ENCODE assay signal across 17 mouse cellular contexts in genomic region chr19:59114152-59114551, GRCm38 (mm10). TPM values are rescaled to one million over a fixed set of nuclear protein-coding genes. Genes with fewer than 3 reads are reported as not detected.
DNase-seq lines count a peak whose midpoint lies in the region; ATAC-seq lines count a peak whose summit lies in the region.
"Had no signal": no experiment of that assay in that cellular context is flagged by ENCODE, and none has a peak within 500 bp of the region (broad histone marks: within the 10 kb centered on the region; RNA-seq: fewer than 3 reads in every experiment).

No protein-coding gene starts in this region.

- no peak overlapping the region for H3K9ac ChIP-seq in embryonic facial prominence, embryonic 12.5 days
- H3K9ac ChIP-seq in embryonic facial prominence, embryonic 15.5 days = no peak overlapping the region
- no peak overlapping the region for H3K9ac ChIP-seq in stomach, embryonic 15.5 days
- H3K9ac ChIP-seq: forebrain, embryonic 15.5 days; hindbrain, embryonic 12.5 days had no signal

- DNase-seq in embryonic facial prominence, embryonic 10.5 days (ENCODE audit: low spot score) = no peak
- DNase-seq in lung, postnatal 36 days = peak; percentile 0
- no peak for DNase-seq in lung, adult 18-20 months
- no peak for DNase-seq in cerebellum, adult 11 months
- DNase-seq in left cerebral cortex, adult 9 months (ENCODE audit: low spot score in 2 of 2) = no peak
- DNase-seq: embryo, embryonic 11 days; kidney, postnatal 25 days; left cerebral cortex, postnatal 4 days had no signal

- no peak overlapping the region for H3K4me3 ChIP-seq in embryonic facial prominence, embryonic 12.5 days
- no peak overlapping the region for H3K4me3 ChIP-seq in embryonic facial prominence, embryonic 10.5 days
- H3K4me3 ChIP-seq in embryonic facial prominence, embryonic 15.5 days (replicated peaks) = peak overlapping the region; percentile 15
- peak overlapping the region; percentile 23; the same call in 1 of the 2 replicates for H3K4me3 ChIP-seq in stomach, embryonic 15.5 days (replicated peaks)
- H3K4me3 ChIP-seq: forebrain, embryonic 15.5 days; hindbrain, embryonic 12.5 days had no signal

- WGBS in embryonic facial prominence, embryonic 12.5 days = 60% methylated on average over 4 of the region's 4 CpGs
- WGBS in embryonic facial prominence, embryonic 10.5 days = 80% methylated on average over 4 of the region's 4 CpGs
- WGBS in embryonic facial prominence, embryonic 15.5 days = 51% methylated on average over 4 of the region's 4 CpGs
- 37% methylated on average over 4 of the region's 4 CpGs for WGBS in stomach, embryonic 15.5 days

- H3K4me2 ChIP-seq in embryonic facial prominence, embryonic 12.5 days (replicated peaks) = peak overlapping the region; percentile 5; the same call in 1 of the 2 replicates
- peak overlapping the region; percentile 27; the same call in 1 of the 2 replicates for H3K4me2 ChIP-seq in embryonic facial prominence, embryonic 15.5 days (replicated peaks)
- H3K4me2 ChIP-seq in stomach, embryonic 15.5 days = peak overlapping the region; percentile 37; the same call in 1 of the 2 replicates
- H3K4me2 ChIP-seq: forebrain, embryonic 15.5 days; hindbrain, embryonic 12.5 days had no signal

- H3K27ac ChIP-seq in embryonic facial prominence, embryonic 12.5 days = no peak overlapping the region
- H3K27ac ChIP-seq in embryonic facial prominence, embryonic 10.5 days (replicated peaks) = no peak overlapping the region
- no peak overlapping the region for H3K27ac ChIP-seq in embryonic facial prominence, embryonic 15.5 days (replicated peaks)
- H3K27ac ChIP-seq in stomach, embryonic 15.5 days = no peak overlapping the region
- H3K27ac ChIP-seq: forebrain, embryonic 15.5 days; hindbrain, embryonic 12.5 days had no signal

- H3K9me3 ChIP-seq in embryonic facial prominence, embryonic 12.5 days = no peaks in the 10 kb centered on the region
- H3K9me3 ChIP-seq in embryonic facial prominence, embryonic 10.5 days = no peaks in the 10 kb centered on the region
- no peaks in the 10 kb centered on the region for H3K9me3 ChIP-seq in embryonic facial prominence, embryonic 15.5 days (replicated peaks)
- no peaks in the 10 kb centered on the region for H3K9me3 ChIP-seq in stomach, embryonic 15.5 days
- H3K9me3 ChIP-seq: forebrain, embryonic 15.5 days; hindbrain, embryonic 12.5 days had no signal

- H3K4me1 ChIP-seq in embryonic facial prominence, embryonic 12.5 days = no peaks in the 10 kb centered on the region
- no peaks in the 10 kb centered on the region for H3K4me1 ChIP-seq in embryonic facial prominence, embryonic 10.5 days
- H3K4me1 ChIP-seq in embryonic facial prominence, embryonic 15.5 days = no peaks in the 10 kb centered on the region
- no peaks in the 10 kb centered on the region for H3K4me1 ChIP-seq in stomach, embryonic 15.5 days
- H3K4me1 ChIP-seq: forebrain, embryonic 15.5 days; hindbrain, embryonic 12.5 days had no signal

- H3K27me3 ChIP-seq in embryonic facial prominence, embryonic 12.5 days = no peaks in the 10 kb centered on the region
- H3K27me3 ChIP-seq in embryonic facial prominence, embryonic 10.5 days (replicated peaks; ENCODE audit: low read depth, poor library complexity, severe bottlenecking) = 0 out of 2 replicates have a peak, but pooled peaks cover 16% of the 10 kb centered on the region
- 0 out of 2 replicates have a peak, but pooled peaks cover 2% of the 10 kb centered on the region for H3K27me3 ChIP-seq in embryonic facial prominence, embryonic 15.5 days
- H3K27me3 ChIP-seq in stomach, embryonic 15.5 days (replicated peaks) = no peaks in the 10 kb centered on the region
- H3K27me3 ChIP-seq: forebrain, embryonic 15.5 days had no signal

- no peaks in the 10 kb centered on the region for H3K36me3 ChIP-seq in embryonic facial prominence, embryonic 12.5 days
- H3K36me3 ChIP-seq in embryonic facial prominence, embryonic 10.5 days (replicated peaks) = no peaks in the 10 kb centered on the region
- H3K36me3 ChIP-seq in embryonic facial prominence, embryonic 15.5 days = no peaks in the 10 kb centered on the region
- H3K36me3 ChIP-seq in stomach, embryonic 15.5 days = no peaks in the 10 kb centered on the region
- H3K36me3 ChIP-seq: forebrain, embryonic 15.5 days; hindbrain, embryonic 12.5 days had no signal

- no peak for ATAC-seq in embryonic facial prominence, embryonic 12.5 days (ENCODE audit: insufficient number of reproducible peaks, insufficient read depth, low FRiP score, low TSS enrichment)
- no peak for ATAC-seq in embryonic facial prominence, embryonic 15.5 days (ENCODE audit: insufficient number of reproducible peaks, low FRiP score, low TSS enrichment, low read depth)
- no peak for ATAC-seq in stomach, embryonic 15.5 days (ENCODE audit: insufficient read depth, low FRiP score, low read depth)
- ATAC-seq: forebrain, embryonic 15.5 days had no signal

RNA-seq across cellular contexts. Expression of gene Shtn1, which starts 38.3 kb away (rescaled TPM):
- polyA plus RNA-seq in embryonic facial prominence, embryonic 12.5 days (2016; fragmentation: Nextera tagmentation; extraction: Ambion mirVana) = 4.6 and 4.7 TPM in 2 replicates
- polyA plus RNA-seq in embryonic facial prominence, embryonic 10.5 days (2016; fragmentation: Nextera tagmentation; extraction: Ambion mirVana) = 2.6 and 3.0 TPM in 2 replicates
- 5.8 and 6.3 TPM in 2 replicates for polyA plus RNA-seq in embryonic facial prominence, embryonic 15.5 days (2015; fragmentation: Nextera tagmentation; extraction: Ambion mirVana)
- 10.0 and 11.0 TPM in 2 replicates for polyA plus RNA-seq in stomach, embryonic 15.5 days (2015; fragmentation: Nextera tagmentation; extraction: Ambion mirVana)

RNA-seq across cellular contexts. Expression of gene Vax1, which starts 55.7 kb away (rescaled TPM):
- 1.1 TPM in 2 replicates for polyA plus RNA-seq in embryonic facial prominence, embryonic 12.5 days (2016; fragmentation: Nextera tagmentation; extraction: Ambion mirVana)
- 1.2 and 1.7 TPM in 2 replicates for polyA plus RNA-seq in embryonic facial prominence, embryonic 10.5 days (2016; fragmentation: Nextera tagmentation; extraction: Ambion mirVana)
- 0.27 and 0.43 TPM in 2 replicates for polyA plus RNA-seq in embryonic facial prominence, embryonic 15.5 days (2015; fragmentation: Nextera tagmentation; extraction: Ambion mirVana)
- not detected in 2 replicates for polyA plus RNA-seq in stomach, embryonic 15.5 days (2015; fragmentation: Nextera tagmentation; extraction: Ambion mirVana)
- polyA plus RNA-seq: C2C12; gonadal fat pad, adult 2 months; hindbrain, embryonic 12.5 days; neural tube, embryonic 14.5 days; thymus, postnatal 0 days had no signal

Comparison
In these comparisons a context has a peak if more than half of its experiments do, and no peak if none do; other contexts are left out.
1. H3K4me3 ChIP-seq: peak in embryonic facial prominence, embryonic 15.5 days (single experiment) and stomach, embryonic 15.5 days (single experiment); none in embryonic facial prominence, embryonic 12.5 days (single experiment) and embryonic facial prominence, embryonic 10.5 days (single experiment).
2. Peak in every context shown above with its lines, with median percentiles within 50 percentile points of each other: H3K4me2 ChIP-seq.